Mouse (Mus musculus) liver, postnatal 0 days (tissue): Measurements from ENCODE around the gene Mical3. TPM values are rescaled to one million over a fixed set of nuclear protein-coding genes. Genes with fewer than 3 reads are reported as not detected.

ENCODE experiments used
- ATAC-seq: fragments of 200-750 bp; cut with Nextera tagmentation; 2 replicates; pipeline ENCODE4 v1.8.0; 2017; ENCODE audit warnings: mild to moderate bottlenecking, moderate library complexity
- DNase-seq: peaks from one replicate; pipeline ENCODE4 v3.0.0-alpha.2; 2016
- H3K27ac ChIP-seq: fragments of 300-500 bp; sonication (generic); 2 replicates; pipeline ENCODE4 v1.5.1; 2014; ENCODE audit warnings: antibody characterized with exemption, moderate library complexity, mild to moderate bottlenecking, low read depth
- H3K27me3 ChIP-seq: fragments of 300-500 bp; sonication (generic); 2 replicates; pipeline ENCODE4 v1.6.1; 2014; ENCODE audit warnings: low read length, control low read depth, mixed read lengths; ENCODE audit not compliant: insufficient read depth
- H3K36me3 ChIP-seq: fragments of 300-500 bp; sonication (generic); replicated peaks from 2 replicates; pipeline ENCODE4 v1.6.1; 2014; ENCODE audit warnings: mild to moderate bottlenecking, control low read depth, low read length, moderate library complexity, mixed read lengths; ENCODE audit not compliant: insufficient read depth
- H3K4me1 ChIP-seq: fragments of 300-500 bp; sonication (generic); 2 replicates; pipeline ENCODE4 v1.6.1; 2014; ENCODE audit warnings: antibody characterized with exemption, mild to moderate bottlenecking, control low read depth; ENCODE audit not compliant: insufficient read depth
- H3K4me2 ChIP-seq: fragments of 300-500 bp; sonication (generic); 2 replicates; pipeline ENCODE4 v1.6.1; 2014; ENCODE audit warnings: low read depth, mild to moderate bottlenecking, low read length, moderate library complexity, mixed read lengths
- H3K4me3 ChIP-seq: fragments of 300-500 bp; sonication (generic); 2 replicates; pipeline ENCODE4 v1.5.1; 2014; ENCODE audit warnings: low read depth, low read length
- H3K9ac ChIP-seq: fragments of 300-500 bp; sonication (generic); replicated peaks from 2 replicates; pipeline ENCODE4 v1.6.1; 2014; ENCODE audit warnings: mild to moderate bottlenecking, moderate library complexity
- H3K9me3 ChIP-seq: fragments of 300-500 bp; sonication (generic); 2 replicates; pipeline ENCODE4 v1.6.1; 2016; ENCODE audit warnings: mild to moderate bottlenecking, control low read depth, low read length, mixed read lengths
- CTCF ChIP-seq: sonication (generic); IDR thresholded peaks from 2 replicates; pipeline ENCODE4 v1.5.1; 2016; ENCODE audit warnings: antibody characterized with exemption, low read depth
- EP300 ChIP-seq: IDR thresholded peaks from 2 replicates; pipeline ENCODE4 v1.6.1; 2016; ENCODE audit warnings: antibody characterized with exemption, low read depth, mild to moderate bottlenecking
- WGBS: fragments of 180-500 bp; shearing (Covaris S2); extraction: QIAGEN DNeasy Blood & Tissue Kit; methylation state at CpG from one replicate; pipeline ENCODE4 v1.1.7; 2014; ENCODE audit not compliant: insufficient replicate concordance; 5-methylcytosine and 5-hydroxymethylcytosine counted together
- polyA plus RNA-seq: library from polyadenylated mRNA; unstranded; fragments of >200 nt; fragmentation: Nextera tagmentation; extraction: Ambion mirVana; gene quantifications from 2 replicates; pipeline ENCODE4 v1.2.1, GENCODE M21; 2015

Mical3 gene
- polyA plus RNA-seq, 1 experiment from 2014 or later: 4.5 TPM

DNA sequence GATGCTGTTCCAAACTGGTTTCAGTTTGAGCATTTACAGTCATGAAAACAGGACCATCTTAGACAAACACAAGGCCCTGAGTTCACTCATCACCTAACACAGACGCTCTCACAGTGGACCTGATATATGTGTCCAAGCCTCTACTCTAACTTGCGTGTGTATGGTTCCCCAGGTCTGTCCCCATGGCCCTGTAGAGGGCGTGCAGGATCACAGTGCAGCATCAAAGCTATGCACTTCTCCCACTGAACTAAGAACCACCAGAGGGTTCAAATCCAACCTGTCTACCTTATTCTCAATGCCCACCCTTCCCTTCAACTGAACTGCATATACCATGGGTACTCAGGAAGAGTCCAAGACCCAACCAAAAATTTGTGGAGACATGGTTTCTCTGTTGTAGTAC, 91.1 kb downstream of the Mical3 start:
- no peak for TF ChIP-seq EP300
- TF ChIP-seq CTCF: peak; percentile 32
- H3K27me3 ChIP-seq: no peaks in the 10 kb centered on the region
- no peak overlapping the region for H3K4me2 ChIP-seq
- H3K27ac ChIP-seq: no peak overlapping the region
- H3K4me3 ChIP-seq: no peak overlapping the region
- H3K36me3 ChIP-seq: peaks cover 39% of the 10 kb centered on the region
- H3K4me1 ChIP-seq: no peaks in the 10 kb centered on the region
- H3K9ac ChIP-seq: no peak overlapping the region
- 88% methylated on average over 3 of the region's 3 CpGs for WGBS
- ATAC-seq (no peak), DNase-seq (no peak)
- no peaks in the 10 kb centered on the region for H3K9me3 ChIP-seq

- 79% methylated on average over 9 of the region's 9 CpGs for WGBS
- ATAC-seq (no peak), DNase-seq (no peak)
- H3K27me3 ChIP-seq: no peaks in the 10 kb centered on the region
- H3K4me1 ChIP-seq: no peaks in the 10 kb centered on the region
- no peak overlapping the region for H3K27ac ChIP-seq
- no peak overlapping the region for H3K4me2 ChIP-seq
- H3K9me3 ChIP-seq: no peaks in the 10 kb centered on the region
- no peak for TF ChIP-seq EP300
- no peak for TF ChIP-seq CTCF
- H3K36me3 ChIP-seq: peaks cover 42% of the 10 kb centered on the region
- no peak overlapping the region for H3K4me3 ChIP-seq
- H3K9ac ChIP-seq: no peak overlapping the region
Observed at GRCm38 (mm10) chr6:121039286-121039685, 91.5 kb downstream of the Mical3 start.

- Histone ChIP-seq H3K4me3 (no peak overlapping the region), H3K36me3 (peaks cover 59% of the 10 kb centered on the region), H3K9ac (no peak overlapping the region), H3K9me3 (peaks cover 2% of the 10 kb centered on the region; the same call in 1 of the 2 replicates), H3K4me1 (no peaks in the 10 kb centered on the region), H3K27me3 (no peaks in the 10 kb centered on the region), H3K4me2 (no peak overlapping the region), H3K27ac (peak overlapping the region; percentile 53; the same call in 1 of the 2 replicates)
- DNase-seq: peak; percentile 73
- TF ChIP-seq CTCF: no peak
- TF ChIP-seq EP300: no peak
- ATAC-seq: peak; percentile 94
- WGBS: 67% methylated on average over 4 of the region's 4 CpGs
Observed at GRCm38 (mm10) chr6:121037086-121037485, 93.7 kb downstream of the Mical3 start.

DNA sequence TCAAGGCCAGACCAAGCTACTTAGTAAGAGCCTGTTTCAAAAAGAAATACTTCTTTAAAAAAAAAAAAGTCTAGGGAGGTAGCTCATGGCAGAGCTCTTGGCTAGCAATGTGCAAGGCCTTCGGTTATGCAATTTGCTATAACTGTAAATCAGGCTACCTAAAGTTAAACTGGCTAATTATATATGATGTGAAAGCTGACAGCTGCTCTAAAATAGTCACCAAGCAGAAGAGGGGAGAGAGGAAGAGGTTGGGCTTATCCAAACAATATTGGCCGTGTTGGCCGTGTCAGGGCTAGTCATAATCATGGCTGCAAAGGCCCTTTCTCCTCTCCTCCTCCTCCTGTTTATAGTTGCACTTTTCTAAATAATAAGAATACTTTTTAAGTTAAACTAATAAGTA, 94.9 kb downstream of the Mical3 start:
- H3K36me3 ChIP-seq: peaks cover 57% of the 10 kb centered on the region
- H3K27ac ChIP-seq: no peak overlapping the region
- WGBS: 83% methylated on average over 3 of the region's 3 CpGs
- no peak overlapping the region for H3K4me3 ChIP-seq
- no peaks in the 10 kb centered on the region for H3K27me3 ChIP-seq
- DNase-seq: no peak
- TF ChIP-seq CTCF: no peak
- TF ChIP-seq EP300: no peak
- no peaks in the 10 kb centered on the region for H3K4me1 ChIP-seq
- H3K9ac ChIP-seq: no peak overlapping the region
- H3K9me3 ChIP-seq: peaks cover 3% of the 10 kb centered on the region; the same call in 1 of the 2 replicates
- ATAC-seq: no peak
- H3K4me2 ChIP-seq: no peak overlapping the region

GRCm38 (mm10) chr6:121035268-121035667, 95.5 kb downstream of the Mical3 start:
- Histone ChIP-seq H3K4me1 (no peaks in the 10 kb centered on the region), H3K9ac (no peak overlapping the region), H3K4me3 (no peak overlapping the region), H3K27me3 (no peaks in the 10 kb centered on the region), H3K27ac (no peak overlapping the region), H3K4me2 (no peak overlapping the region), H3K9me3 (peaks cover 3% of the 10 kb centered on the region; the same call in 1 of the 2 replicates), H3K36me3 (peaks cover 58% of the 10 kb centered on the region)
- DNase-seq: no peak
- TF ChIP-seq EP300 (no peak), CTCF (no peak)
- WGBS: 86% methylated on average over 12 of the region's 12 CpGs
- no peak for ATAC-seq

DNA sequence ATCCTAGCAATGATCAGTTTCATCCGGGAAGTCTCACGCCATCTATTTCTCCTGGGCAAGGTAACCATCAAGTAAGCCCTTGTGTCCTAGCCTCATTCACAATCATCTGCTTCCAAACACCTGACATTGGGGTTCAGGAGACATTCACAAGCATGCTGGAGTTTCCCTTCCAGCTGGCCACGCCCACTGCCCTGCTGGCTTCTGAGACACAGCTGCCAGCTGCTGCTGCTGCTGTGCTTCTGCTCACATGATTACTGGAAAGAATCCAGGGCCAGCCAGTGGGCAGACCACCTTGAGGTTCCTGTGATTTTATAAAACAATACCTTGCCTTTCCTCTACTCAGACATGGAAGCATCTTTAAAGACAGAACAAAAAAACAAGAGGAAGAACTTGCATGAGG, 97.5 kb downstream of the Mical3 start:
- no peak for DNase-seq
- peaks cover 3% of the 10 kb centered on the region; the same call in 1 of the 2 replicates for H3K9me3 ChIP-seq
- H3K4me2 ChIP-seq: no peak overlapping the region
- ATAC-seq: no peak
- H3K4me3 ChIP-seq: no peak overlapping the region
- no peaks in the 10 kb centered on the region for H3K4me1 ChIP-seq
- 93% methylated on average over 3 of the region's 3 CpGs for WGBS
- H3K9ac ChIP-seq: no peak overlapping the region
- H3K27ac ChIP-seq: no peak overlapping the region
- peaks cover 71% of the 10 kb centered on the region for H3K36me3 ChIP-seq
- no peaks in the 10 kb centered on the region for H3K27me3 ChIP-seq
- TF ChIP-seq CTCF (no peak), EP300 (no peak)

DNA sequence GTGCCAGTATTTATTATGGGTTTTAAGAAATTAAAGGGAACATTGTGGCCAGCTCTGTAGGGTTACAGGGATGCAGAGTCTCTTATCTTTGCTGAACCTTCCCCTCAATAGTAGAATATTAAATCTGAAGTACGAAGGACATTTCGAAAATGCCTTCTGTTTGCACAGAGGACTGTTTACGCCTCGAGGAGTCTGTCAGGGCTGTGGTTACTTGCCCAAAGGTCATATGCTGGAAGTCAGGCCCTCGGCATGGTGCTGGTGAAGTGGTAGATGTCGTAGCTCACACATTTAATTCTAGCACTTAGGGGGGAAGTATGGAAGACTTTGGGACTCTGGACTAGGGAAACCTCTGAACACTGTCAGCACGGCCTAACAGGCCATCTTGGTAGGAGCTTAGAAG, 99.4 kb downstream of the Mical3 start:
- ATAC-seq: no peak
- DNase-seq: no peak
- Histone ChIP-seq H3K27me3 (no peaks in the 10 kb centered on the region), H3K9me3 (peaks cover 3% of the 10 kb centered on the region; the same call in 1 of the 2 replicates), H3K4me1 (no peaks in the 10 kb centered on the region), H3K9ac (no peak overlapping the region), H3K27ac (no peak overlapping the region), H3K4me3 (no peak overlapping the region), H3K36me3 (peaks cover 72% of the 10 kb centered on the region), H3K4me2 (no peak overlapping the region)
- 78% methylated on average over 7 of the region's 7 CpGs for WGBS
- TF ChIP-seq EP300: no peak
- no peak for TF ChIP-seq CTCF
